Mouse (Mus musculus): ENCODE measurements at regions not wholly inside any gene's neighbourhood (a gene's known extent, or its start where the extent isn't known, plus 50 kb on each side); places are given as distances from the start of the nearest gene placed in this dataset.

- no peak for TF ChIP-seq POLR2A (IDR thresholded peaks at IDR 0.05; ENCODE audit: borderline replicate concordance, extremely low read depth, insufficient read depth, insufficient read length, poor library complexity, severe bottlenecking)
- TF ChIP-seq CTCF (IDR thresholded peaks at IDR 0.05; ENCODE audit: borderline replicate concordance, extremely low read depth, insufficient read depth, insufficient read length), result no peak
- DNase-seq (ENCODE audit: low read depth), result no peak
These were observed 138.8 kb upstream of the Gpc5 start for GRCm38 (mm10) chr14:114953070-114953665.

- DNase-seq (ENCODE audit: low read depth), result no peak
- TF ChIP-seq POLR2A (IDR thresholded peaks at IDR 0.05; ENCODE audit: borderline replicate concordance, extremely low read depth, insufficient read depth, insufficient read length, poor library complexity, severe bottlenecking) (no peak), CTCF (IDR thresholded peaks at IDR 0.05; ENCODE audit: borderline replicate concordance, extremely low read depth, insufficient read depth, insufficient read length) (no peak)
These were observed 137.7 kb upstream of the Gpc5 start for GRCm38 (mm10) chr14:114954287-114954686.

- no peak for DNase-seq (ENCODE audit: low read depth)
- TF ChIP-seq POLR2A (IDR thresholded peaks at IDR 0.05; ENCODE audit: borderline replicate concordance, extremely low read depth, insufficient read depth, insufficient read length, poor library complexity, severe bottlenecking) (no peak), CTCF (IDR thresholded peaks at IDR 0.05; ENCODE audit: borderline replicate concordance, extremely low read depth, insufficient read depth, insufficient read length) (no peak)
These were observed 136.4 kb upstream of the Gpc5 start for GRCm38 (mm10) chr14:114955572-114955971.

GRCm38 (mm10) chr14:114960273-114960672, 131.7 kb upstream of the Gpc5 start:
- DNase-seq (ENCODE audit: low read depth), result no peak
- TF ChIP-seq CTCF (IDR thresholded peaks at IDR 0.05; ENCODE audit: borderline replicate concordance, extremely low read depth, insufficient read depth, insufficient read length) (no peak), POLR2A (IDR thresholded peaks at IDR 0.05; ENCODE audit: borderline replicate concordance, extremely low read depth, insufficient read depth, insufficient read length, poor library complexity, severe bottlenecking) (no peak)

GRCm38 (mm10) chr14:114965941-114966340, 126.1 kb upstream of the Gpc5 start:
- DNase-seq (ENCODE audit: low read depth), result no peak
- TF ChIP-seq CTCF (IDR thresholded peaks at IDR 0.05; ENCODE audit: borderline replicate concordance, extremely low read depth, insufficient read depth, insufficient read length) (no peak), POLR2A (IDR thresholded peaks at IDR 0.05; ENCODE audit: borderline replicate concordance, extremely low read depth, insufficient read depth, insufficient read length, poor library complexity, severe bottlenecking) (no peak)

GRCm38 (mm10) chr14:114969020-114969419, 123.0 kb upstream of the Gpc5 start:
- no peak for TF ChIP-seq POLR2A (IDR thresholded peaks at IDR 0.05; ENCODE audit: borderline replicate concordance, extremely low read depth, insufficient read depth, insufficient read length, poor library complexity, severe bottlenecking)
- no peak for TF ChIP-seq CTCF (IDR thresholded peaks at IDR 0.05; ENCODE audit: borderline replicate concordance, extremely low read depth, insufficient read depth, insufficient read length)
- peak; percentile 66 for DNase-seq (ENCODE audit: low read depth)

GRCm38 (mm10) chr14:114981120-114981519, 110.9 kb upstream of the Gpc5 start:
- no peak for TF ChIP-seq POLR2A (IDR thresholded peaks at IDR 0.05; ENCODE audit: borderline replicate concordance, extremely low read depth, insufficient read depth, insufficient read length, poor library complexity, severe bottlenecking)
- no peak for TF ChIP-seq CTCF (IDR thresholded peaks at IDR 0.05; ENCODE audit: borderline replicate concordance, extremely low read depth, insufficient read depth, insufficient read length)
- peak; percentile 67 for DNase-seq (ENCODE audit: low read depth)

- no peak for DNase-seq (ENCODE audit: low read depth)
- no peak for TF ChIP-seq CTCF (IDR thresholded peaks at IDR 0.05; ENCODE audit: borderline replicate concordance, extremely low read depth, insufficient read depth, insufficient read length)
- TF ChIP-seq POLR2A (IDR thresholded peaks at IDR 0.05; ENCODE audit: borderline replicate concordance, extremely low read depth, insufficient read depth, insufficient read length, poor library complexity, severe bottlenecking), result no peak
These were observed 88.8 kb upstream of the Gpc5 start for GRCm38 (mm10) chr14:115003223-115003622.

GRCm38 (mm10) chr14:115004733-115005405, 87.1 kb upstream of the Gpc5 start:
- no peak for TF ChIP-seq CTCF (IDR thresholded peaks at IDR 0.05; ENCODE audit: borderline replicate concordance, extremely low read depth, insufficient read depth, insufficient read length)
- no peak for DNase-seq (ENCODE audit: low read depth)

- DNase-seq (ENCODE audit: low read depth), result no peak
- no peak for TF ChIP-seq POLR2A (IDR thresholded peaks at IDR 0.05; ENCODE audit: borderline replicate concordance, extremely low read depth, insufficient read depth, insufficient read length, poor library complexity, severe bottlenecking)
- no peak for TF ChIP-seq CTCF (IDR thresholded peaks at IDR 0.05; ENCODE audit: borderline replicate concordance, extremely low read depth, insufficient read depth, insufficient read length)
These were observed 81.1 kb upstream of the Gpc5 start for GRCm38 (mm10) chr14:115010877-115011276.

- no peak for TF ChIP-seq POLR2A (IDR thresholded peaks at IDR 0.05; ENCODE audit: borderline replicate concordance, extremely low read depth, insufficient read depth, insufficient read length, poor library complexity, severe bottlenecking)
- TF ChIP-seq CTCF (IDR thresholded peaks at IDR 0.05; ENCODE audit: borderline replicate concordance, extremely low read depth, insufficient read depth, insufficient read length), result peak; percentile 25; the same call in 1 of the 2 replicates
- peak; percentile 25 for DNase-seq (ENCODE audit: low read depth)
These were observed 76.7 kb upstream of the Gpc5 start for GRCm38 (mm10) chr14:115015299-115015698.

All from brain, embryonic 14.5 days (tissue).